Mouse (Mus musculus) left cerebral cortex, postnatal 14 days (tissue): ENCODE measurements around the gene Hectd4. TPM values are rescaled to one million over a fixed set of nuclear protein-coding genes. Genes with fewer than 3 reads are reported as not detected.

Experiments used
- DNase-seq, 2 experiments: peaks; one replicate each; pipeline ENCODE4 v3.0.0; 2021 to 2022; ENCODE audit warnings: low spot score in 2 of 2, mixed read lengths in 1 of 2
- intact Hi-C: fragments of 180-260 bp; cut with DNase I; formaldehyde crosslinking; loops from one replicate; pipeline ENCODE4 v1.15.1; 2025
- long read RNA-seq, 2 experiments: library from polyadenylated mRNA; stranded (forward); transcript quantifications; one replicate each; pipeline ENCODE4 v2.0.0; 2021
- total RNA-seq, 2 experiments: library from RNA; stranded (reverse); gene quantifications; 2 replicates each; pipeline ENCODE4 v1.2.3; 2021

Hectd4 gene
- total RNA-seq: 100 to 1,000 TPM; 223 to 227 TPM
- long read RNA-seq, experiment 1, partial matches to known transcripts: 70 of 70 reads
- long read RNA-seq, experiment 1, other reads (novel, unspliced or antisense): 0 of 70 reads
- long read RNA-seq, experiment 2, partial matches to known transcripts: 47 of 49 reads
- long read RNA-seq, experiment 2, other reads (novel, unspliced or antisense): 2 of 49 reads

- intact Hi-C loops: loop anchor here (1.0 to 10.0 kb wide), 4 partner anchors 25 to 157 kb away; no protein-coding TSS in a partner anchor
Measured at GRCm38 (mm10) chr5:121219980-121220731, at the start of gene Hectd4. TSS of gene Hectd4 (plus strand) at chr5:121220219.

GRCm38 (mm10) chr5:121172835-121173234, 47.2 kb upstream of the Hectd4 start:
- intact Hi-C loops: loop anchor here (5.0 kb wide), 1 partner anchor 221 kb away; no protein-coding TSS in a partner anchor
- peak in 1 of 2 experiments; percentile 34 for DNase-seq

More at GRCm38 (mm10) chr5:121219980-121220731, at the start of gene Hectd4:
- DNase-seq: peak; percentile 94 to 96

GRCm38 (mm10) chr5:121179077-121179857, 40.8 kb upstream of the Hectd4 start:
- peak in 1 of 2 experiments; percentile 35 for DNase-seq
- intact Hi-C loops: no loop called here

- intact Hi-C loops: no loop called here
- DNase-seq: no peak
Measured at GRCm38 (mm10) chr5:121183269-121183668, 36.8 kb upstream of the Hectd4 start.

- DNase-seq: no peak
- intact Hi-C loops: no loop called here
Measured at GRCm38 (mm10) chr5:121184375-121184774, 35.6 kb upstream of the Hectd4 start.

GRCm38 (mm10) chr5:121184945-121185551, 35.0 kb upstream of the Hectd4 start:
- peak in 1 of 2 experiments; percentile 19 for DNase-seq
- intact Hi-C loops: no loop called here

GRCm38 (mm10) chr5:121187580-121188001, 32.4 kb upstream of the Hectd4 start:
- intact Hi-C loops: no loop called here
- no peak for DNase-seq

- DNase-seq: no peak
- intact Hi-C loops: no loop called here
Measured at GRCm38 (mm10) chr5:121188265-121188664, 31.8 kb upstream of the Hectd4 start.

- intact Hi-C loops: no loop called here
- DNase-seq: peak in 1 of 2 experiments; percentile 14
Measured at GRCm38 (mm10) chr5:121189182-121189581, 30.8 kb upstream of the Hectd4 start.

GRCm38 (mm10) chr5:121190210-121190835, 29.7 kb upstream of the Hectd4 start:
- intact Hi-C loops: no loop called here
- no peak for DNase-seq

GRCm38 (mm10) chr5:121190836-121191583, 29.0 kb upstream of the Hectd4 start, which contains the start of gene Ptpn11:
TSS of gene Ptpn11 (minus strand) at chr5:121191397.
- intact Hi-C loops: no loop called here
- peak; percentile 72 to 86 for DNase-seq

- no peak for DNase-seq
- intact Hi-C loops: no loop called here
Measured at GRCm38 (mm10) chr5:121191584-121191906, 28.5 kb upstream of the Hectd4 start.

GRCm38 (mm10) chr5:121194173-121194572, 25.8 kb upstream of the Hectd4 start:
- intact Hi-C loops: no loop called here

GRCm38 (mm10) chr5:121196764-121197163, 23.3 kb upstream of the Hectd4 start:
- intact Hi-C loops: no loop called here
- DNase-seq: no peak

More at GRCm38 (mm10) chr5:121194173-121194572, 25.8 kb upstream of the Hectd4 start:
- no peak for DNase-seq

- no peak for DNase-seq
- intact Hi-C loops: no loop called here
Measured at GRCm38 (mm10) chr5:121197337-121197736, 22.7 kb upstream of the Hectd4 start.

- no peak for DNase-seq
- intact Hi-C loops: no loop called here
Measured at GRCm38 (mm10) chr5:121198376-121198775, 21.6 kb upstream of the Hectd4 start.

- intact Hi-C loops: no loop called here
Measured at GRCm38 (mm10) chr5:121201739-121202138, 18.3 kb upstream of the Hectd4 start.

GRCm38 (mm10) chr5:121202467-121202866, 17.6 kb upstream of the Hectd4 start:
- intact Hi-C loops: no loop called here
- no peak for DNase-seq

More at GRCm38 (mm10) chr5:121201739-121202138, 18.3 kb upstream of the Hectd4 start:
- peak in 1 of 2 experiments; percentile 63 for DNase-seq
